Mouse (Mus musculus) neural tube, embryonic 13.5 days (tissue): ENCODE measurements at regions not wholly inside any gene's neighbourhood (a gene's known extent, or its start where the extent isn't known, plus 50 kb on each side); places are given as distances from the start of the nearest gene placed in this dataset.
A peak's percentile ranks its signal among the peaks of the same experiment; 100 is the strongest.

Source experiments
- ATAC-seq: fragments of 200-750 bp; cut with Nextera tagmentation; 2 replicates; pipeline ENCODE4 v1.8.0; 2017; ENCODE audit warnings: low read depth, mild to moderate bottlenecking, moderate TSS enrichment, moderate library complexity
- H3K27ac ChIP-seq: fragments of 300-500 bp; sonication (generic); replicated peaks from 2 replicates; pipeline ENCODE4 v1.5.1; 2015; ENCODE audit warnings: moderate library complexity, mild to moderate bottlenecking, inconsistent platforms
- H3K27me3 ChIP-seq: fragments of 300-500 bp; sonication (generic); 2 replicates; pipeline ENCODE4 v1.6.1; 2015; ENCODE audit warnings: mild to moderate bottlenecking, inconsistent platforms
- H3K36me3 ChIP-seq: fragments of 300-500 bp; sonication (generic); 2 replicates; pipeline ENCODE4 v1.6.1; 2015; ENCODE audit warnings: mild to moderate bottlenecking, inconsistent platforms
- H3K4me1 ChIP-seq: fragments of 300-500 bp; sonication (generic); replicated peaks from 2 replicates; pipeline ENCODE4 v1.6.1; 2015; ENCODE audit warnings: inconsistent platforms
- H3K4me2 ChIP-seq: fragments of 300-500 bp; sonication (generic); 2 replicates; pipeline ENCODE4 v1.6.1; 2015; ENCODE audit warnings: inconsistent platforms, mild to moderate bottlenecking, moderate library complexity
- H3K4me3 ChIP-seq: fragments of 300-500 bp; sonication (generic); 2 replicates; pipeline ENCODE4 v1.5.1; 2015; ENCODE audit warnings: mild to moderate bottlenecking, inconsistent platforms
- H3K9ac ChIP-seq: fragments of 300-500 bp; sonication (generic); 2 replicates; pipeline ENCODE4 v1.6.1; 2015; ENCODE audit warnings: moderate library complexity, mild to moderate bottlenecking, inconsistent platforms
- H3K9me3 ChIP-seq: fragments of 300-500 bp; sonication (generic); 2 replicates; pipeline ENCODE4 v1.6.1; 2016; ENCODE audit warnings: inconsistent platforms
- whole genome bisulfite sequencing: fragments of 180-500 bp; shearing (Covaris S2); methylation state at CpG from one replicate; pipeline ENCODE4 v1.1.7; 2015; 5-methylcytosine and 5-hydroxymethylcytosine counted together

DNA sequence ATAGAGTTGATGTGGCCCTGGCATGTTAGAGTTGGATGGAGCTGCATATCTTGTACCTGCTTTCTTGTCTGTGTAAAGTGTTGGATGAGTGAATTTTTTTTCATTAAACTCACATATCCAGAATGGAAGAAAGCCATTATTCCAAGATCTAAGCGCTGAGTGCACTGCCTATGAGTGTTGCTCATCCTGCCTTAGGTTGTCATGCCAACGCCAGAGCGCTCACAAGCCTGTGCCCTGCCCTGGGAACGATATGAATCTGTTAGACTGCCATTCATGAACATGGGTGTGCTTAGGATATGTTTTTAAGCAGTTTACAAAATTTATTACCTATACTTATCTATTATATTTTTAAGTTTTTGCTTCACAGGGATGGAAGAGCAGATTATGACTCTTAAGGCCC, 163.5 kb downstream of the Kcne4 start:
- H3K27ac ChIP-seq: no peak overlapping the region
- H3K9ac ChIP-seq: no peak overlapping the region
- no peaks in the 10 kb centered on the region for H3K36me3 ChIP-seq
- ATAC-seq: peak; percentile 75; the same call in 1 of the 2 replicates
- H3K4me3 ChIP-seq: no peak overlapping the region
- H3K4me2 ChIP-seq: no peak overlapping the region
- no peaks in the 10 kb centered on the region for H3K27me3 ChIP-seq
- no peaks in the 10 kb centered on the region for H3K9me3 ChIP-seq
- H3K4me1 ChIP-seq: no peaks in the 10 kb centered on the region
- 66% methylated on average over 4 of the region's 4 CpGs for WGBS
